Mouse (Mus musculus): Measurements from ENCODE around the gene Vmn1r79.
"Not testable (repeated sequence)": the region's sequence is repeated elsewhere in the genome, so short reads cannot be mapped to it uniquely, and the experiment has no call there.

Vmn1r79 gene

DNA sequence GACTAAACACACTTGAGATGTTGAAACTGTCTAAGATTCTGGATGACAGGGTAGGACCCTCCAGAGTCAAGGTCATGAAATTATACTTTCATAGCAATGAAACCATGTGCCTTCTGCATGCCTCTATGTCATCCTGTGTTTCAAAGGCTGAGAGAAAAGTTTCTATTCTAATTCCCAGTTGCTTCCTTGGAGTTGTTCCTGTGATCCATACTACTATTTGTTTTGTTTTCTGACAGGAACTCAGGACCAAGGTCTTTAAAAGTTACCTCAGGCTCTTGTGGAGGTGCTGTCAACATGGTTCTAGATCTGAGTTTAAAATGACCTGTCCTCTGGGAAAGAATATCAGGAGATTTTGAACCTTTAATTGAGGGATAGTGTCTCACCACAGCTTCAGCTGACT is at the start of gene Vmn1r79:
Vmn1r79 (plus strand) TSS at position 301 of the 400 bp plus-strand sequence.
- DNase-seq (ENCODE audit: low read depth, low spot score), result not testable (repeated sequence)

DNA sequence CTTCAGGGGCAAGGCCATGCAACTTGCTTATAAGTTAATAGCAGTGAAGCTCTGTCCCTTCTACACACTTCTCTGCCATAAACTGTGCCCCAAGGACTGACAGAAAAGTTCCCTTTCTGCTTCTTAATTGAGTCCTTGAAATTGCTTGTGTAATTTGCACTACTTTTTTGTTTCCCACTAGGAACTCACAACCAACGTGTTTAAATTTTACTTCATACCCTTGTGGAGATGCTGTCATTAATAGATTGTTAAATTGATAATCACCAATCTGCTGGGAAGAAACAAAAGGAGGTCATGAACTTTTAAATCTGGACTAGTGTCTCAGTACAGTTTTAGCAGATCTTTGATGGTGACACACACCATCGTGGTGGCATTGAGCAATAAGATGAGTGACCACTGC is 21.1 kb upstream of the Vmn1r79 start, which contains the start of gene Vmn1r78:
Vmn1r78 (plus strand) TSS at position 301 of the 400 bp plus-strand sequence.
- DNase-seq (ENCODE audit: low read depth, low spot score), result no peak

DNA sequence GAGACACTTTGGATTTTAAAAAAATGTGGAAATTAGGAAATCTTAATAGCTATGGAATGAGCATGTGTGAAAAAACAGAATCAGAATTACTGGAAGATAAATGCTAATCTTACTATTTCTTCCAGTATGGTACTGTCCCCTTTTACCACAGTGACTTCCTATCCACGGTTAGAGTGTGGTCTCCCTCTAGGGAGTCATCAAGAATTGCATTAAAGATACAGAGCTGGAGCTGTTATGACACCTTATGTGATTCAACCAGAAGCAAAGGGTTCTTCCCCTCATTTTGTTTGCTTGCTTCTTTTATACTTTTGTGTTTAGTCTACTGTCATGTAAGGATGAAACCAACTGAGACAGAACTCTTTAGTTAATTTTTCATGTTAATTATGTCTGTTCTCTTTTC is 14.6 kb upstream of the Vmn1r79 start:
- DNase-seq (ENCODE audit: low read depth, low spot score), result not testable (repeated sequence)

DNA sequence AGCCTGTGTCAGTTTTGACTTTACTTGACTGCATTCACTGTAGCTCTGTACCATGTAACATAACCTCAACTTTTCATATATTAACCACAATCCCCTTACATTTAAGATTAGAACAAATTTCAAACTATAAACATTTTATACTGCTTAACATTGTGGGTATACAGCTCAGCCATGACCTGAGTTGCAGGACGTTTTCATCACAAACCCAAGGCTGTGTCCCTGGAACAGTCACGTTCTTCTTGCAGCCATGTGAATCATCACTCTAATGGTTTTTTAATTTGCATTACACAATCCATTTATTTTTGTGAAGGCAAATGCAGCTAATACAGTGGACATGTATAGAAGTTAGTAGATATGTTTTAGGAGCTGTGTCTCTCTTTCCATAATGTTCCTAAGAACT is 1.8 kb downstream of the Vmn1r79 start:
- DNase-seq (ENCODE audit: low read depth, low spot score), result not testable (repeated sequence)

DNA sequence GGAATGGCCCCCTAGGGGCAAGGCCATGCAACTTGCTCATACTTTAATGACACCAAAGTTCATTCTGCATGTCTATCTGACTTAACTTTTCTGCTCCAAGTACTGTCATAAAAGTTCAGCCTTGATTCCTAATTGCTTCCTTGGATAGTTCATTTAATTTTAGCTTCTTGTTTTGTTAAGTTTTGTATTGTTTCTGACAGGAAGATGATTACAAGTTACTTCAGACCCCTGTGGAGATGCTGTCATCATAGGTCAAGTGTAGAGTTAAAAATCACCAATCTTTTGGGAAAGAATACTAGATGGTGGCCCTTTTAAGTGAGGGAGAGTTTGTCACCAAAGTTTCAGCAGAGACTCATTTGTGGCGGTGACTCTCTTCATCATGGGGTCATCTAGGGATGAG is 17.9 kb downstream of the Vmn1r79 start, which contains the start of gene Vmn1r80:
Vmn1r80 (plus strand) TSS at position 301 of the 400 bp plus-strand sequence.
- no peak for DNase-seq (ENCODE audit: low read depth, low spot score)

DNA sequence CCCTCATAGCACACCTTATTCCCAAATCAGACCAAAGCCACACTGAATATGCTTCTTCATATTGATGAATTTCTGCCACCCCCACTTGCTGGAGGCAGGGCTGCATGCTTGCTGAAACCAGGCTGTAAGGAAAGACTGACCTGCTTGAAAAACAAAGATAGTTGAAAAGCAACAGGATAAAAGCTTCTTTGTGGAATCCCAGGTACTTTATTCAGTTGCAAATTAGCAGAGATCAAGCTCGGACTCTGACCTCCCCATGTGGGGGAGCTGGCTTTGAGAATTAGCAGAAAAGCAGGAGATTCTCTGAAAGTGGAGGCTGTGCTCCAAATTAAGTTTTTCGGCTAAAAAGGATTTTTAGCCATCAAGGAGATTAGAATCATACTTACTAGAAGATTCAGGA is 33.1 kb downstream of the Vmn1r79 start:
- no peak for DNase-seq (ENCODE audit: low read depth, low spot score)
